Mouse (Mus musculus): ENCODE results near the gene Sptbn4.

Gene Sptbn4

GRCm38 (mm10) chr7:27339114-27339513 lies 108.4 kb downstream of the Sptbn4 start:
- DNase-seq = no peak

GRCm38 (mm10) chr7:27337175-27337853 lies 110.2 kb downstream of the Sptbn4 start, which contains the start of gene Ltbp4:
TSS of gene Ltbp4 (minus strand) at chr7:27337692.
- DNase-seq = peak; percentile 70

GRCm38 (mm10) chr7:27335928-27336823 lies 111.3 kb downstream of the Sptbn4 start:
- DNase-seq = peak; percentile 84

GRCm38 (mm10) chr7:27335011-27335720 lies 112.3 kb downstream of the Sptbn4 start:
- DNase-seq = no peak

GRCm38 (mm10) chr7:27334405-27334911 lies 113.0 kb downstream of the Sptbn4 start:
- peak; percentile 29 for DNase-seq

GRCm38 (mm10) chr7:27333316-27333941 lies 114.1 kb downstream of the Sptbn4 start:
- peak; percentile 24 for DNase-seq

- DNase-seq = peak; percentile 86
Measured at GRCm38 (mm10) chr7:27332353-27333199, 114.9 kb downstream of the Sptbn4 start.

- DNase-seq = no peak
Measured at GRCm38 (mm10) chr7:27331854-27332253, 115.6 kb downstream of the Sptbn4 start.

- no peak for DNase-seq
Measured at GRCm38 (mm10) chr7:27331541-27331851, 116.0 kb downstream of the Sptbn4 start.

- peak; percentile 92 for DNase-seq
Measured at GRCm38 (mm10) chr7:27330709-27331540, 116.6 kb downstream of the Sptbn4 start.

- DNase-seq = no peak
Measured at GRCm38 (mm10) chr7:27329981-27330380, 117.5 kb downstream of the Sptbn4 start.

GRCm38 (mm10) chr7:27329326-27329947 lies 118.0 kb downstream of the Sptbn4 start:
- DNase-seq = peak; percentile 80

GRCm38 (mm10) chr7:27328648-27329047 lies 118.8 kb downstream of the Sptbn4 start:
- DNase-seq = no peak

GRCm38 (mm10) chr7:27328161-27328560 lies 119.3 kb downstream of the Sptbn4 start:
- DNase-seq = no peak

- no peak for DNase-seq
Measured at GRCm38 (mm10) chr7:27327500-27327899, 120.0 kb downstream of the Sptbn4 start.

GRCm38 (mm10) chr7:27326101-27326880 lies 121.2 kb downstream of the Sptbn4 start:
- no peak for DNase-seq

GRCm38 (mm10) chr7:27325697-27326096 lies 121.8 kb downstream of the Sptbn4 start:
- peak; percentile 48 for DNase-seq

GRCm38 (mm10) chr7:27324928-27325327 lies 122.6 kb downstream of the Sptbn4 start:
- no peak for DNase-seq

- no peak for DNase-seq
Measured at GRCm38 (mm10) chr7:27324161-27324560, 123.3 kb downstream of the Sptbn4 start.

Measured in liver (tissue).